10 mouse cellular contexts compared by ENCODE assay signal in the genomic region with DNA sequence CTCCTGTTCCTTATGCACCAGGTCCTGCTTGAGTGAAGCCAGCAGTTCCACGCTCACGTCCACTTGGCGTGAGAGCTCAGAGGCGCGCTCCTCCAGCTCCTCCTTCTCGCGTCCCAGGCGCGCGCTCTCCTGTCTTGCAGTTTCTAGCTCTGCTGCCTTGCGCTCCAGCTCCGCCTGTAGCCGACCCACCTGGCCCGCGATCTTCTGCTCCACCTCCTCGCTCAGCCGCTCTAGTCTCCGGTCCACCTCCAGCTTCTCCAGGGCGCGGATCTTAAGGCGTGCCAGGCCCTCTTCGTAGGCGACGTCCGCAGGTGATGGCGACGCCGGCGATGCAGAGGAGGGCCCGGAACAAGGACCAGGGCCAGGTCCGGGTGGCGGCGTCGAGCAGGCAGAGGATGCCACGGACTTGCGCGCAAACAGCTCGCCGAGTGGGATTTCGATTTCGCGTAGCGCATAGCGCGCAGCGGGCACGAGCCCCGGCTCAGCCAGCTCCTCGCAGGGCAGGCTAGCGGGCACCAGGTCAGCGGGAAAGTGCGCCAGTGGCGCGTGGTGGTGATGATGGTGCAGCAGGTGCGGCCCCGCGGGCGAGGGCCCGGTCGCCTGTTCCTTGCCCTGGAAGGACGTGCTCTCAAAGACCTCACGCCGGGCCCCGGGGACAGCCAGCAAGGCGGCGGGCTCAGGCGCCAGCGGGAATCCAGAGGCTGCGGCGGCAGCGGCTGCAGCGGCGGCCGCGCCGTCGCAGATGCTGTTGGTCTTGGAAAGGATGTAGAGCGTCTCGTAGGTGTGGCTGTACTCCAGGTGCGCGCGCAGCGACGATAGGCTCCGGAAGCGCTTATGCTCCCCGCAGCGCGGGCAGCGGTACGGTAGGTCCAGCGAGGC. TPM values are rescaled to one million over a fixed set of nuclear protein-coding genes. Genes with fewer than 3 reads are reported as not detected.
DNase-seq lines count a peak whose midpoint lies in the region; ATAC-seq and TF ChIP-seq lines count a peak whose summit lies in the region.
"Had no signal": no experiment of that assay in that cellular context is flagged by ENCODE, and none has a peak within 500 bp of the region (broad histone marks: within the 10 kb centered on the region; RNA-seq: fewer than 3 reads in every experiment).

No protein-coding gene starts in this region.

- TF ChIP-seq CTCF in brain, embryonic 14.5 days (IDR thresholded peaks at IDR 0.05; ENCODE audit: borderline replicate concordance, extremely low read depth, insufficient read depth, insufficient read length), result no peak

- H3K9ac ChIP-seq in kidney, embryonic 15.5 days, result no peak overlapping the region
- H3K9ac ChIP-seq in forebrain, embryonic 16.5 days (replicated peaks; ENCODE audit: low read depth, low read length), result 0 out of 2 replicates have a peak overlapping the region, but pooled peaks have one; percentile 31
- H3K9ac ChIP-seq: liver, embryonic 14.5 days had no signal

- H3K9me3 ChIP-seq in kidney, embryonic 15.5 days (replicated peaks), result no peaks in the 10 kb centered on the region
- no peaks in the 10 kb centered on the region for H3K9me3 ChIP-seq in forebrain, embryonic 16.5 days (ENCODE audit: control insufficient read depth, low read length)

- H3K27ac ChIP-seq in kidney, embryonic 15.5 days, result no peak overlapping the region
- H3K27ac ChIP-seq in forebrain, embryonic 16.5 days (ENCODE audit: low read length), result no peak overlapping the region
- H3K27ac ChIP-seq: liver, embryonic 14.5 days had no signal

- no peak for DNase-seq in kidney, postnatal 36 days
- peak; percentile 45 for DNase-seq in brain, embryonic 14.5 days (ENCODE audit: low read depth)
- DNase-seq in mesoderm, embryonic 11.5 days (ENCODE audit: low read depth, low spot score), result peak; percentile 39
- no peak for DNase-seq in urinary bladder, postnatal 36 days (ENCODE audit: low spot score in 2 of 2)
- DNase-seq in gastrocnemius, adult 8-10 months (ENCODE audit: low spot score in 2 of 2), result no peak

- H3K27me3 ChIP-seq in kidney, embryonic 15.5 days, result peaks cover 72% of the 10 kb centered on the region
- peaks cover 34% of the 10 kb centered on the region for H3K27me3 ChIP-seq in forebrain, embryonic 16.5 days (replicated peaks; ENCODE audit: control insufficient read depth, insufficient read depth, low read length)

- 3% methylated on average over 92 of the region's 92 CpGs for WGBS in kidney, embryonic 15.5 days
- WGBS in forebrain, embryonic 16.5 days, result 3% methylated on average over 91 of the region's 92 CpGs

- H3K4me1 ChIP-seq in kidney, embryonic 15.5 days, result peaks cover 24% of the 10 kb centered on the region
- H3K4me1 ChIP-seq in forebrain, embryonic 16.5 days (replicated peaks; ENCODE audit: control insufficient read depth, insufficient read depth, low read length), result peaks cover 9% of the 10 kb centered on the region

- no peak for TF ChIP-seq POLR2A in brain, embryonic 14.5 days (IDR thresholded peaks at IDR 0.05; ENCODE audit: borderline replicate concordance, extremely low read depth, insufficient read depth, insufficient read length, poor library complexity, severe bottlenecking)

- ATAC-seq in kidney, embryonic 15.5 days (replicated peaks; ENCODE audit: low FRiP score), result no peak
- no peak for ATAC-seq in forebrain, embryonic 16.5 days
- no peak for ATAC-seq in megakaryocyte progenitor cell, adult 5-6 weeks (replicated peaks; ENCODE audit: poor library complexity)
- ATAC-seq: Patski had no signal

- H3K4me3 ChIP-seq in kidney, embryonic 15.5 days (replicated peaks), result peak overlapping the region; percentile 39
- peak overlapping the region; percentile 36 for H3K4me3 ChIP-seq in forebrain, embryonic 16.5 days (replicated peaks; ENCODE audit: low read length)

- H3K36me3 ChIP-seq in kidney, embryonic 15.5 days, result no peaks in the 10 kb centered on the region
- no peaks in the 10 kb centered on the region for H3K36me3 ChIP-seq in forebrain, embryonic 16.5 days (ENCODE audit: control insufficient read depth, insufficient read depth)

- peak overlapping the region; percentile 61 for H3K4me2 ChIP-seq in kidney, embryonic 15.5 days
- peak overlapping the region; percentile 45 for H3K4me2 ChIP-seq in forebrain, embryonic 16.5 days (ENCODE audit: low read length)

RNA-seq across cellular contexts. Expression of a gene that starts 18.7 kb away (rescaled TPM):
- polyA plus RNA-seq in kidney, embryonic 15.5 days (2015; fragmentation: Nextera tagmentation; extraction: Ambion mirVana), result 0.08 and 0.18 TPM in 2 replicates
- 17.7 and 24.5 TPM in 2 replicates for polyA plus RNA-seq in brain, embryonic 14.5 days (2012; rRNA removed)
- polyA plus RNA-seq in forebrain, embryonic 16.5 days (2015; fragmentation: Nextera tagmentation; extraction: Ambion mirVana), result 7.4 and 9.5 TPM in 2 replicates
- not detected in 2 replicates for total RNA-seq in megakaryocyte progenitor cell, adult 5-6 weeks (2015)
- total RNA-seq in megakaryocyte progenitor cell, adult 5-6 weeks (2017), result not detected in 2 replicates
- not detected for total RNA-seq in gastrocnemius, adult 8-10 months (2022)
- polyA plus RNA-seq: liver, embryonic 14.5 days had no signal

RNA-seq across cellular contexts. Expression of a gene that starts 29.3 kb away (rescaled TPM):
- not detected in 2 replicates for polyA plus RNA-seq in kidney, embryonic 15.5 days (2015; fragmentation: Nextera tagmentation; extraction: Ambion mirVana)
- polyA plus RNA-seq in brain, embryonic 14.5 days (2012; rRNA removed), result 0.05 and 0.10 TPM in 2 replicates
- polyA plus RNA-seq in forebrain, embryonic 16.5 days (2015; fragmentation: Nextera tagmentation; extraction: Ambion mirVana), result 0.11 and 0.28 TPM in 2 replicates
- total RNA-seq in megakaryocyte progenitor cell, adult 5-6 weeks (2015), result not detected in 2 replicates
- total RNA-seq in megakaryocyte progenitor cell, adult 5-6 weeks (2017), result not detected in 2 replicates
- not detected for total RNA-seq in gastrocnemius, adult 8-10 months (2022)
- polyA plus RNA-seq: liver, embryonic 14.5 days; Patski had no signal

RNA-seq across cellular contexts. Expression of a gene that starts 32.3 kb away (rescaled TPM):
- 37.2 and 38.3 TPM in 2 replicates for polyA plus RNA-seq in kidney, embryonic 15.5 days (2015; fragmentation: Nextera tagmentation; extraction: Ambion mirVana)
- polyA plus RNA-seq in brain, embryonic 14.5 days (2012; rRNA removed), result 16.7 and 22.8 TPM in 2 replicates
- 24.5 and 28.6 TPM in 2 replicates for polyA plus RNA-seq in forebrain, embryonic 16.5 days (2015; fragmentation: Nextera tagmentation; extraction: Ambion mirVana)
- total RNA-seq in megakaryocyte progenitor cell, adult 5-6 weeks (2015), result 28.9 and 40.6 TPM in 2 replicates
- 11.1 and 12.0 TPM in 2 replicates for total RNA-seq in megakaryocyte progenitor cell, adult 5-6 weeks (2017)
- 10 to 100 TPM; 14.5 to 17.2 (median 16.6) TPM for total RNA-seq in gastrocnemius, adult 8-10 months (2022)

RNA-seq across cellular contexts. Expression of a gene that starts 32.8 kb away (rescaled TPM):
- 543 and 552 TPM in 2 replicates for polyA plus RNA-seq in kidney, embryonic 15.5 days (2015; fragmentation: Nextera tagmentation; extraction: Ambion mirVana)
- polyA plus RNA-seq in brain, embryonic 14.5 days (2012; rRNA removed), result 313 and 319 TPM in 2 replicates
- polyA plus RNA-seq in forebrain, embryonic 16.5 days (2015; fragmentation: Nextera tagmentation; extraction: Ambion mirVana), result 666 and 671 TPM in 2 replicates
- total RNA-seq in megakaryocyte progenitor cell, adult 5-6 weeks (2015), result 321 and 330 TPM in 2 replicates
- total RNA-seq in megakaryocyte progenitor cell, adult 5-6 weeks (2017), result 304 and 348 TPM in 2 replicates
- 100 to 1,000 TPM; 139 to 146 (median 144) TPM for total RNA-seq in gastrocnemius, adult 8-10 months (2022)

RNA-seq across cellular contexts. Expression of a gene that starts 52.3 kb away (rescaled TPM):
- 69.3 and 75.1 TPM in 2 replicates for polyA plus RNA-seq in kidney, embryonic 15.5 days (2015; fragmentation: Nextera tagmentation; extraction: Ambion mirVana)
- 65.3 and 67.0 TPM in 2 replicates for polyA plus RNA-seq in brain, embryonic 14.5 days (2012; rRNA removed)
- polyA plus RNA-seq in forebrain, embryonic 16.5 days (2015; fragmentation: Nextera tagmentation; extraction: Ambion mirVana), result 57.9 and 69.8 TPM in 2 replicates
- total RNA-seq in megakaryocyte progenitor cell, adult 5-6 weeks (2015), result 39.4 and 42.2 TPM in 2 replicates
- total RNA-seq in megakaryocyte progenitor cell, adult 5-6 weeks (2017), result 44.1 and 66.0 TPM in 2 replicates
- total RNA-seq in gastrocnemius, adult 8-10 months (2022), result 1 to 10 TPM; 8.4 to 9.6 (median 8.4) TPM

Comparison
In these comparisons a context has a peak if more than half of its experiments do, and no peak if none do; other contexts are left out.
1. DNase-seq: peak in brain, embryonic 14.5 days (single experiment) and mesoderm, embryonic 11.5 days (single experiment); none in kidney, postnatal 36 days (0 of 2), urinary bladder, postnatal 36 days (0 of 2) and gastrocnemius, adult 8-10 months (0 of 2).